Mouse (Mus musculus) adrenal gland, postnatal 10 days (tissue): Measurements from ENCODE around the gene Rapgef3. TPM values are rescaled to one million over a fixed set of nuclear protein-coding genes. Genes with fewer than 3 reads are reported as not detected.

Experiments used
- DNase-seq: peaks from one replicate; pipeline ENCODE4 v3.0.0; 2021; ENCODE audit warnings: mixed read lengths
- total RNA-seq, 2 experiments: library from RNA; stranded (reverse); gene quantifications; 2 replicates each; pipeline ENCODE4 v1.2.3; 2021

Gene Rapgef3
- total RNA-seq, 2 experiments from 2014 or later, result 22.1 to 24.2 TPM

- no peak for DNase-seq
Observed at GRCm38 (mm10) chr15:97793386-97794153, 25.8 kb upstream of the Rapgef3 start.

DNA sequence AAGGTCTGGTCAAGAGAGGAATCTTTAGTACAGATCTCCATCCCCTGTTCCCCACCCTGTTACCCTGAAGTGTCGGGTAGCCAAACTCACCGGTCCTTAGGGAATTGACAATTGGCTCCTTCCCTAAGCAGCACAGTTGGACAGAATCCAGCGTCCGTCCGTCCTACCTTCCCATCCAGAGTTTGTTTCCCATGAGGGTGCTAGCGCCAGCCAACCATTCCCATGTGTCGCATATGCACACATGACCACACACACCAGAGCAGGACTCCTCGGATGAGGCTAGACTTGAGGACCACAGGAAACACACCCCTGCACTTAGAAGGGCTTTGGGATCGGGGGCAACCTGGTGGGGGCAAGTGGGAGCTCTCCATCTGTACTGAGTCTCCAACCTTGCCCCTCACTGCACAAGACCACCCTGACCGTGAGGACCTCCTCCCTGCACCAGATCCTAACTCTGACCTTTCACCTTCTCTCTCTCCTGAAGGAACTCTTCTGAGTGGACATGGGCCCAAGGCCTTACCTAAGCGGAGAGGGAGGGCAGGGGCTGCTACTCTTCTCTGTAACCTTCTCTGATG, 23.4 kb upstream of the Rapgef3 start:
- DNase-seq, result no peak

- peak; percentile 80 for DNase-seq
Observed at GRCm38 (mm10) chr15:97789761-97790505, 22.2 kb upstream of the Rapgef3 start.

GRCm38 (mm10) chr15:97788821-97789220, 21.0 kb upstream of the Rapgef3 start:
- DNase-seq, result peak; percentile 77

GRCm38 (mm10) chr15:97787799-97788667, 20.3 kb upstream of the Rapgef3 start:
- DNase-seq, result no peak

DNA sequence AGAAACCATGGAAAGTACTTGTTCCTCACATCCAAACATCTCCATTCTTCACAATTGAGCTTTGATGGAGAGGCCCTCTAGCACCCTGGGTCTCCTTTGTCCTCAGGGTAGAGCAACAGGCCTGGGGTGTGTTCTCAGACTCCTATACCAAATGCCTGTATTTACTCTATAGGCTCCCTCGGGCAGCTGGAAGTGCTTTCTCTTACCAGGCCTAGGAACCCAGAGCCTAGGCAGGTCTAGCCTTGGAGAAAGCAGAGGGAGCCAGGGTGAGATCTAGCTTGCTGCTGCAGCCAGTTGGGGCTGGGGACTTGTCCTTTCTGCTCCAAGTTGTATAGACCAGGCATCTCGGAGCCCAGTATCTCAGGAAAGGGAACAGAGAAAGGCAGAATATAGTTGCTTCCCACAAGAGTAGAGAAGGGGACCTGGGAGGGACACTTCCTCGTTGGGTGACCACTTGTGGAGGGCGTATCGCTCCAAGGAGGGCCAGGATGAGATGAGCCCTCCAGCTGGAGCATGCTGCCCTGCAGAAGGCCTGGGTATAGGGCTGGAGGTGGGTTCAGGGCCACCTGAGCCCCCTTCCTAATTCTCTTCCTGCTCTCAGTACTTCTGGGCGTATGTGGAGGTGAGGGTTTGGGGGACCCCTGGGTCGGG, 19.5 kb upstream of the Rapgef3 start:
- no peak for DNase-seq

GRCm38 (mm10) chr15:97786412-97787112, 18.8 kb upstream of the Rapgef3 start:
- no peak for DNase-seq

DNA sequence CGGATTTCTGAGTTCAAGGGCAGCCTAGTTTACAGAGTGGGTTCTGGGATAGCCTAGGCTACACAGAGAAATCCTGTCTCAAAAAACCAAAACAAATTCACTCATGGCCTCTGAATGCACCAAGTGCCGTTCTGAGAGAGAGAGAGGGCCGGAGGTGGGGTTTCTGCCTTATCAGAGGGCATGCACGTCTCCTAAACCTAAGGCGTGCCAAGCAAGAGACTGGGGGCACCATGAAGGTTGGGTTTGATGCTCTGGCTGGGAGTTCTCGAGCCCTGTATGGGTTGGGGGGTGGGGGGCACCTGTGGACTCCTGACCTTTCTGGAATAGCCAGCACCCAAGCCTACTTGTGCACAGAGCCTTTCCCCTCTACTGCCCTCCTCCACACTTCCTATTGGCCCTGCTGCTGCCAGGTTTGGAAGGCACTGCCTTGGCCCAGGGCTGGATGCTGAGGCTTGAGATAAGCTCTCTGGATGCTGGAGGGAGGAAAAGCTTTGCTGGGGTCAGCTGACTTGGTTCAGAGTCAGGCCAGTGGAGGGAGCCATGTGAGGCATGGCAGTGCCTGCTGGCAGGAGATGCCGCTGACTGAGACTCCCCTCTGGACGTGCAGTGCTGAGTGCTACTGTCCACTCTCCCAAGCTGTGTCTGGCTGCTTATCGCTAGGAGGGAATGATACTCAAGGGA, 18.1 kb upstream of the Rapgef3 start:
- no peak for DNase-seq

DNA sequence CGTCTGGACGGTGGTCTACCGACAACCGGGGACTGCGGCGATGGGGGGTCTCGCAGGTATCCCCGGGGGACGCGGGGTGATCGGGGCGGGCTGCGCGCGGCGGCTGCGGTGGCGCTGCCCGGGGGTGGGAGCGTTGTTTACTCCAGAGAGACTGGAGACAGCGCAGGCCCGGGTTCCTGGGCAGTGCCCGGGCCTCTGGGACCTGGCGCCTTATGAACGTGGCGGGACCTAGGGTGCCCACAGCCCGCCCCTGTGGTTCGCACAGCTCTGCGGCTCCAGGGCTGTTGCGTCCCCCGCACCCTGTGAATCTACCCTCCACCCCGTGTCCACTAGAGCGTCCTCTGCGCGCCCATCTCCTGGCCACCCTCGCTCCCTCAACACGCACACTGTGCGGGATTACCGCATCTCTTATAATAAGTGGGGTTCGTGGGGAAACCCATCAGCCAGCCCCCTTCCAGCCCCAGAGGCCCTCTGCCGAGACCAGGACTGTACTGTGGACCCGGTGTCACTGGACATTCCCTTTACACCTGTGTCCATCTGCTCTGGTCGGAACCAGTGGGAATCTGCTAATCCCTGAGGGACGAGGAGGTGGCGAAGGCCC, 16.9 kb upstream of the Rapgef3 start:
- peak; percentile 66 for DNase-seq

GRCm38 (mm10) chr15:97784092-97784559, 16.4 kb upstream of the Rapgef3 start:
- DNase-seq, result peak; percentile 97

GRCm38 (mm10) chr15:97782749-97783105, 15.0 kb upstream of the Rapgef3 start:
- peak; percentile 87 for DNase-seq

DNA sequence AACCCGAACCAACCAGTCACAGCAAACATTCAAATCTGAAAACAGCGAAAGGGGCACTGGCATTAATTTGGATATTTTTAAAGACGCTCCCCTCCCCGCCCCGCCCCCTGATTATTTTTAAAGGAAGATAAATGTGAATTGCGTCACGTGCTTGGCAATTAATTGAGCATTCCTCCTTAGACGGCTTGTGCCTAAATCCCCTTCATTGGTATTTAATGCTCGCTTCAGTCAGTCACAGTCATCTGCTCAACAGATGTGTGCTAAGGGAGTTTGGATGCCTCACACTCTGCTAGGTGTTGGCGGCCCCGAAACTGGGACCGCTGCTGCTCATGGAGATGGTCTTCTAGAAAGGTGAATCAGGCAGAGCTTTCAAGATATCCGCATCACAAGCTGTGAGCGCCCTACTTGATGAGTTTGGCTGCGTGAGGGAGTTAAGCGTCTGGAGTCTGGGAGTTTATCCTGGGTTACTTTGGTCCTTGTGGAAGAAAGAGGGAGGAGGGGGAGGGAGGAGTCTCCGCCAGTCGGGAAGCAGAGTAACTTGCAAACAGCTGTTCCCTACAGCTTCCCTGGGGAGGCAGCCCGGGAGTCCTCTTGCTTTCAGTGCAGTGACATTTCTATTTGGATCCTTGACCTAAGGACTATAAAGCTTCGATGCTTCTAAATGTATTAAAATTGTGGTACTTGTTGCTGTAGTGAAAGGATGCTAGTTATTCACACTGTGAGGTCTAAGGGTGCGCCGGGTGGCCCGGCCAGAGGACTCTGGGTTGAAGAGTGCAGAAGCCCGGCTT, 14.4 kb upstream of the Rapgef3 start:
- no peak for DNase-seq

DNA sequence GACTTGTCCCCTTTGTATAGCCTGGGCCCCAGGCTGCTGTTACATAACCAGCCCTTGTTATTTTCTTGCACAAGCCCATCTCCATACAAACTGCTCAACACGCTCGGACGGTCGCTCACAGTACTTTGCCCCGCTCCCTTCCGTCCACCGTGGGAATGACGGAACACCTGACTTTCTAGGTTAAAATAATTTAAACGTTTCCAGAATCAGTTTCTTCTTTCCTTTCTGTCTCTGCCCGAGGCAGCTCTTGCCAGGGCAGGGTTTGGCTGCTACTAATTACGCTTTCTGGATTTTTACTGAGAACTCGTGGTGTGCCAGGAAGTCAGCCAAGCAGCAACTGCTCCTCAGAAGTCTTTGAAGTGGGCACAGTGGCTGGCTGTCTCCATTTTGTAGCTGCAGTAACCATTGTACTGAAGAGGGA, 12.8 kb upstream of the Rapgef3 start:
- no peak for DNase-seq

DNA sequence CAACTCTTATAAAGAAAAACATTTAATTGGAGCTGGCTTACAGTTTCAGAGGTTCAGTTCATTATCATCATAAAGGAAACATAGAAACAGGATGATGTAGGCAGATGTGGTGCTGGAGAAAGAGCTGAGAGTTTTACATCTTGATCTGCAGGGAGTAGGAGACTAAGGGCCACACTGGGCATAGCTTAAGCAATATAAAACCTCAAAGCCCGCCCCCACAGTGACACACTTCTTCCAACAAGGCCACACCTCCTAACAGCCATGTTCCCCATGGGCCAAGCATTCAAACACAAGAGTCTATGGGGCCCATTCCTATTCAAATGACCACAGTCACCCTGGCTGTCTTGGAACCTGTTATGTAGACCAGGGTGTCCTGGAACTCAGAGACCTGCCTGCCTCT, 11.8 kb upstream of the Rapgef3 start:
- DNase-seq, result no peak

DNA sequence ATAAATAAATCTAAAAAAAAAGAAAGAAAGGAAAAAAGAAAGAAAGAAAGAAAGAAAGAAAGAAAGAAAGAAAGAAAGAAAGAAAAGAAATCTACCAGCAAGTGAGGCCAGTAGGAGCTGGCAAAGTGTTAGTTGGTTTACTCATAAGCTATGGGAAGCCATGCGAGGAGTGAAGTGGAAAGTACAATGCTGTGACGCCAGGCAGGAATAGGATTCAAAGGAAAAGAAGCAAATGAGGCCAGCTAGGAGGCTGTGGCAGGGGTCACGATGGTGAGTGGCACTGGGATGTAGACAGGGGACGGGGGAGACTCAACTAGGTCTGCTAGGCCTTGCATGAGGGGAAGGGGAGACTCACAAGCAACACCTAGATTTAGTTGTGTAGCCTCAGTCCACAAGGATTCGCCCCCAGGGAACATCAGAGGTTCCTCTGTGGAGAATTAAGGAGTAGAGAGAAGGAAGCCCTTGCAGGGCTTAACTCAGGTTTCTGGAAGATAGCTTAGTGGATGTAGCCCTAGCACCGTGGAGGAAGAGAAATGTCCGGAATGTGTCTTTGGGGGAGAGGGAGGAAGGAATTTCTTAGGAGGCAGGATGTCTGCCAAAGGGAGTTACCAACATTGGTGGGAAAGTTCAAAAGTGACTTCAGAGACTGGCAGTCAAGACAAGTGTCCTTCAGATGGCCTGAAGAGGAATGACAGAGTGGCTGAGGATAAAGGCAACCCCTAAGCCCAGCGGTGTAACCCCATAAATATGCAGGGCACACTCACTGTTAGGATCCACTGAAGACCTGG, 10.7 kb upstream of the Rapgef3 start, which contains the start of gene Slc48a1:
Slc48a1 (plus strand) TSS at position 210 of the 788 bp plus-strand sequence.
- no peak for DNase-seq

DNA sequence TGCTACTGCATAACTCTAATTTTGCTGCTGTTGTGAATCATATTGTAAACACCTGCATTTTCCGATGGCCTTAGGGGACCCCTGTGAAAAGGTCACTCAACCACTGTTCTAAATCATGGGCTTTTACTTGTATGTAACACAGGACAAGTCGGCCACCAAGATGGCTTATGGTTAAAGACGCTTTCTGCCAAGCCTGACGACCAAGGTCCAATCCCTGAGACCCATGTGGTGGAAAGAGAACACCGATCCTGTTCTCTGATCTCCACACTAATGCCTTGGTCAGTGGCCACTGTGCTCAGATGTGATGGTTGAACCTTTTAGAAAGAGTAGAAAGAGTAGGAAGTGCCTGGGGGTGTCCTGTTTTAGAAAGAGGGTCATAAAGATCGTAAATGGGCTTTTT, 9.1 kb upstream of the Rapgef3 start:
- DNase-seq, result no peak

DNA sequence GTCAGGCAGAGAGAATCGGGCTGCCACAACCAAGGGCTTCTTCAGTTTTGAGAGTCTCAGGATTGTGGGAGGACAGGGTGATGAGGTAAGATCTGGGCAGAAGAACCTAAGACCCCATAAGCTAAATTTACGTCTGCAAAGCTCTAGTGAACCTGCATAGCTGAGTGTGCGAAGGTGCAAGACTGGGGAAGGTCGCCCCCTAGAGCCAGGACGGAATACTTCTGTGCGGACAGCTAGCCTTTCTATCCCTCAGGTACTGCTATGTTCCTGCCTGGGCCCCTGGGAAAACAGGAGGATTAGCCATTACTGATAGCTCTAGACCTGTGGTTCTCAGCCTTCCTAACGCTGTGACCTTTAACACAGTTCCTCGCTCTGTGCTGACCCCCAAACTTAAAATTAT, 8.7 kb upstream of the Rapgef3 start:
- DNase-seq, result peak; percentile 89

DNA sequence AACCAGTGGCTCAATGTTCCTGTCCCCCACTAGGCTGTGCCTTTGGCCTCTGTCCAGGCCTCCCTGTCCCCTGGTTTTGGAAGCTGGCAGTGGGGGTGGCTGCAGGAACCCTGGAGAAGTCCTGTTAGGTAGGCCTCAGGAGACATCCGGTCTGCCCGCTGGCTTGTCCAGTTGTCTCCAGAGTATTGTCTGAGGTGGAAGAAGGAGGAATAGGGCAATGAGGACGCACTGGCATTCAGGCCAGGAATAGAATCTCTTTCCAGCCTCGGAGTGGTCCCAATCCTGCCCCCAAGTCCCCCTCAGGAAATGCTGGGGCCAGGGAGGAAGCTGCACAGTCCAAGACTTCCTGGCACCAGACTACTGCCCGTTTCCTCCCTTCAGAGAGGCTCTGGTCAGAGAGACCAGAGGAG, 6.2 kb upstream of the Rapgef3 start:
- DNase-seq, result no peak
